Mouse (Mus musculus) mouse embryonic stem cell (cell line): ENCODE results near the gene Txndc17.

Source experiments
- in situ Hi-C, 2 experiments: fragments of 300-500 bp; cut with MboI; formaldehyde crosslinking; loops; 1 replicate in 1 of 2; 3 replicates in 1 of 2; pipeline ENCODE4 v1.14.3; 2019 to 2020; ENCODE audit warnings: low sequenced_read_pairs in 2 of 2, low pct_unique_long_range_greater_than_20kb in 1 of 2, mixed read lengths in 1 of 2; ENCODE audit not compliant: unreplicated experiment in 1 of 2

Gene Txndc17

GRCm38 (mm10) chr11:72214591-72215409, 7.5 kb downstream of the Txndc17 start:
- in situ Hi-C loops: loop anchor here (5.0 to 10.0 kb wide), 3 partner anchors 103 to 210 kb away; no protein-coding TSS in a partner anchor

GRCm38 (mm10) chr11:72215410-72215797, 8.1 kb downstream of the Txndc17 start, which contains the start of gene Med31:
Gene Med31 (minus strand): TSS chr11:72215592.
- in situ Hi-C loops: loop anchor here in 1 of 2 experiments (5.0 to 10.0 kb wide), 2 partner anchors 102 to 209 kb away; no protein-coding TSS in a partner anchor

- in situ Hi-C loops: loop anchor here in 1 of 2 experiments (5.0 to 10.0 kb wide), 2 partner anchors 100 to 208 kb away; no protein-coding TSS in a partner anchor
Measured at GRCm38 (mm10) chr11:72217116-72217515, 9.8 kb downstream of the Txndc17 start.

GRCm38 (mm10) chr11:72221278-72221677, 13.9 kb downstream of the Txndc17 start:
- in situ Hi-C loops: loop anchor here in 1 of 2 experiments (10.0 kb wide), 1 partner anchor 124 kb away; no protein-coding TSS in a partner anchor

GRCm38 (mm10) chr11:72223414-72223813, 16.1 kb downstream of the Txndc17 start:
- in situ Hi-C loops: loop anchor here in 1 of 2 experiments (10.0 kb wide), 1 partner anchor 121 kb away; no protein-coding TSS in a partner anchor

GRCm38 (mm10) chr11:72224865-72225264, 17.5 kb downstream of the Txndc17 start:
- in situ Hi-C loops: loop anchor here in 1 of 2 experiments (10.0 kb wide), 1 partner anchor 120 kb away; no protein-coding TSS in a partner anchor

GRCm38 (mm10) chr11:72226020-72226791, 18.9 kb downstream of the Txndc17 start:
- in situ Hi-C loops: loop anchor here in 1 of 2 experiments (10.0 kb wide), 1 partner anchor 119 kb away; no protein-coding TSS in a partner anchor

GRCm38 (mm10) chr11:72226901-72227300, 19.6 kb downstream of the Txndc17 start:
- in situ Hi-C loops: loop anchor here in 1 of 2 experiments (10.0 kb wide), 1 partner anchor 118 kb away; no protein-coding TSS in a partner anchor

- in situ Hi-C loops: loop anchor here in 1 of 2 experiments (10.0 kb wide), 1 partner anchor 116 kb away; no protein-coding TSS in a partner anchor
Measured at GRCm38 (mm10) chr11:72228513-72228912, 21.2 kb downstream of the Txndc17 start.

- in situ Hi-C loops: loop anchor here in 1 of 2 experiments (5.0 kb wide), 2 partner anchors 90 to 210 kb away; partner anchors contain the start of gene Mybbp1a
Measured at GRCm38 (mm10) chr11:72232068-72232467, 24.7 kb downstream of the Txndc17 start.

GRCm38 (mm10) chr11:72232991-72233390, 25.6 kb downstream of the Txndc17 start:
- in situ Hi-C loops: loop anchor here in 1 of 2 experiments (5.0 kb wide), 2 partner anchors 89 to 209 kb away; partner anchors contain the start of gene Mybbp1a

GRCm38 (mm10) chr11:72234013-72234412, 26.7 kb downstream of the Txndc17 start:
- in situ Hi-C loops: loop anchor here in 1 of 2 experiments (5.0 kb wide), 2 partner anchors 88 to 208 kb away; partner anchors contain the start of gene Mybbp1a

GRCm38 (mm10) chr11:72240062-72240860, 32.9 kb downstream of the Txndc17 start:
- in situ Hi-C loops: no loop called here

GRCm38 (mm10) chr11:72245196-72245753, 37.9 kb downstream of the Txndc17 start:
- in situ Hi-C loops: no loop called here

- in situ Hi-C loops: no loop called here
Measured at GRCm38 (mm10) chr11:72255629-72256028, 48.3 kb downstream of the Txndc17 start.

GRCm38 (mm10) chr11:72256441-72256840, 49.1 kb downstream of the Txndc17 start:
- in situ Hi-C loops: no loop called here
